ENCODE assay signal across 12 mouse cellular contexts in genomic region chr11:43484652-43485051, GRCm38 (mm10). TPM values are rescaled to one million over a fixed set of nuclear protein-coding genes. Genes with fewer than 3 reads are reported as not detected.
DNase-seq lines count a peak whose midpoint lies in the region; ATAC-seq and TF ChIP-seq lines count a peak whose summit lies in the region.
"Had no signal": no experiment of that assay in that cellular context is flagged by ENCODE, and none has a peak within 500 bp of the region (broad histone marks: within the 10 kb centered on the region; RNA-seq: fewer than 3 reads in every experiment).

No protein-coding gene starts in this region.

- DNase-seq in forebrain, embryonic 10.5 days (ENCODE audit: extremely low spot score, low spot score), result no peak
- peak; percentile 24 for DNase-seq in lung, postnatal 0 days (ENCODE audit: low spot score)
- no peak for DNase-seq in lung, adult 2 months
- DNase-seq in embryo, embryonic 10.5 days (ENCODE audit: low spot score), result peak; percentile 36
- no peak for DNase-seq in urinary bladder, postnatal 36 days (ENCODE audit: low spot score in 2 of 2)
- no peak for DNase-seq in spleen, adult 18-20 months
- DNase-seq: cerebellum, adult 11 months; layer of hippocampus, adult 9-11 months; thymus, postnatal 25 days had no signal

- no peak overlapping the region for H3K4me3 ChIP-seq in forebrain, embryonic 15.5 days
- no peak overlapping the region for H3K4me3 ChIP-seq in forebrain, embryonic 10.5 days
- no peak overlapping the region for H3K4me3 ChIP-seq in lung, postnatal 0 days (ENCODE audit: low read depth, low read length)
- H3K4me3 ChIP-seq in lung, adult 2 months (replicated peaks; ENCODE audit: extremely low read depth, low read depth, low read length), result no peak overlapping the region
- no peak overlapping the region for H3K4me3 ChIP-seq in hindbrain, embryonic 15.5 days
- H3K4me3 ChIP-seq: stomach, embryonic 15.5 days had no signal

- no peaks in the 10 kb centered on the region for H3K4me1 ChIP-seq in forebrain, embryonic 15.5 days
- H3K4me1 ChIP-seq in forebrain, embryonic 10.5 days, result peaks cover 26% of the 10 kb centered on the region
- peaks cover 8% of the 10 kb centered on the region; the same call in 1 of the 2 replicates for H3K4me1 ChIP-seq in lung, postnatal 0 days (ENCODE audit: insufficient read depth, low read depth, low read length)
- 0 out of 2 replicates have a peak, but pooled peaks cover 5% of the 10 kb centered on the region for H3K4me1 ChIP-seq in lung, adult 2 months (ENCODE audit: control insufficient read depth, insufficient read depth, low read length)
- peaks cover 9% of the 10 kb centered on the region; the same call in 1 of the 2 replicates for H3K4me1 ChIP-seq in hindbrain, embryonic 15.5 days (replicated peaks)

- no peaks in the 10 kb centered on the region for H3K27me3 ChIP-seq in forebrain, embryonic 15.5 days
- H3K27me3 ChIP-seq in forebrain, embryonic 10.5 days (ENCODE audit: poor library complexity, severe bottlenecking), result peaks cover 6% of the 10 kb centered on the region; the same call in 1 of the 2 replicates
- no peaks in the 10 kb centered on the region for H3K27me3 ChIP-seq in lung, postnatal 0 days (replicated peaks; ENCODE audit: insufficient read depth, low read length)
- H3K27me3 ChIP-seq in hindbrain, embryonic 15.5 days, result no peaks in the 10 kb centered on the region
- H3K27me3 ChIP-seq: stomach, embryonic 15.5 days had no signal

- H3K9me3 ChIP-seq in forebrain, embryonic 15.5 days, result no peaks in the 10 kb centered on the region
- no peaks in the 10 kb centered on the region for H3K9me3 ChIP-seq in forebrain, embryonic 10.5 days
- H3K9me3 ChIP-seq in lung, postnatal 0 days (ENCODE audit: low read length), result no peaks in the 10 kb centered on the region
- H3K9me3 ChIP-seq in hindbrain, embryonic 15.5 days, result no peaks in the 10 kb centered on the region
- H3K9me3 ChIP-seq: stomach, embryonic 15.5 days had no signal

- no peak overlapping the region for H3K9ac ChIP-seq in forebrain, embryonic 15.5 days (replicated peaks)
- no peak overlapping the region for H3K9ac ChIP-seq in lung, postnatal 0 days (replicated peaks; ENCODE audit: low read depth)
- H3K9ac ChIP-seq in hindbrain, embryonic 15.5 days, result no peak overlapping the region
- H3K9ac ChIP-seq: stomach, embryonic 15.5 days had no signal

- 52% methylated on average over 11 of the region's 11 CpGs for WGBS in forebrain, embryonic 15.5 days
- WGBS in forebrain, embryonic 10.5 days, result 52% methylated on average over 11 of the region's 11 CpGs
- 45% methylated on average over 11 of the region's 11 CpGs for whole genome bisulfite sequencing in lung, postnatal 0 days
- WGBS in lung, adult 2 months, result 50% methylated on average over 11 of the region's 11 CpGs
- WGBS in hindbrain, embryonic 15.5 days, result 35% methylated on average over 11 of the region's 11 CpGs

- no peaks in the 10 kb centered on the region for H3K36me3 ChIP-seq in forebrain, embryonic 15.5 days
- H3K36me3 ChIP-seq in forebrain, embryonic 10.5 days (replicated peaks), result no peaks in the 10 kb centered on the region
- H3K36me3 ChIP-seq in lung, postnatal 0 days (ENCODE audit: insufficient read depth, low read length), result no peaks in the 10 kb centered on the region
- H3K36me3 ChIP-seq in hindbrain, embryonic 15.5 days, result no peaks in the 10 kb centered on the region
- H3K36me3 ChIP-seq: stomach, embryonic 15.5 days had no signal

- TF ChIP-seq POLR2A in lung, adult 2 months (IDR thresholded peaks at IDR 0.05; ENCODE audit: borderline replicate concordance, extremely low read depth, low read depth, low read length), result no peak

- TF ChIP-seq CTCF in lung, postnatal 0 days (IDR thresholded peaks at IDR 0.05), result no peak
- no peak for TF ChIP-seq CTCF in lung, adult 2 months (IDR thresholded peaks at IDR 0.05; ENCODE audit: insufficient read depth, low read length)

- peak; percentile 51; the same call in 1 of the 2 replicates for ATAC-seq in forebrain, embryonic 15.5 days (replicated peaks)
- ATAC-seq in lung, postnatal 0 days, result no peak
- no peak for ATAC-seq in hindbrain, embryonic 15.5 days (ENCODE audit: low FRiP score, low read depth)

- no peak overlapping the region for H3K4me2 ChIP-seq in forebrain, embryonic 15.5 days (replicated peaks)
- no peak overlapping the region for H3K4me2 ChIP-seq in lung, postnatal 0 days (replicated peaks; ENCODE audit: low read depth, low read length)
- 0 out of 2 replicates have a peak overlapping the region, but pooled peaks have one; percentile 7 for H3K4me2 ChIP-seq in hindbrain, embryonic 15.5 days
- H3K4me2 ChIP-seq: stomach, embryonic 15.5 days had no signal

- H3K27ac ChIP-seq in forebrain, embryonic 15.5 days (replicated peaks), result no peak overlapping the region
- no peak overlapping the region for H3K27ac ChIP-seq in forebrain, embryonic 10.5 days
- no peak overlapping the region for H3K27ac ChIP-seq in lung, postnatal 0 days (ENCODE audit: low read length)
- H3K27ac ChIP-seq in hindbrain, embryonic 15.5 days (replicated peaks), result no peak overlapping the region

- TF ChIP-seq EP300 in lung, postnatal 0 days (IDR thresholded peaks at IDR 0.05), result no peak

RNA-seq across cellular contexts. Expression of gene C1qtnf2, which starts 10.6 kb away (rescaled TPM):
- 5.3 and 5.4 TPM in 2 replicates for polyA plus RNA-seq in forebrain, embryonic 15.5 days (2015; fragmentation: Nextera tagmentation; extraction: Ambion mirVana)
- polyA plus RNA-seq in forebrain, embryonic 10.5 days (2016; fragmentation: Nextera tagmentation; extraction: Ambion mirVana), result 0.71 and 1.2 TPM in 2 replicates
- 9.2 and 10.2 TPM in 2 replicates for polyA plus RNA-seq in lung, postnatal 0 days (2015; fragmentation: Nextera tagmentation; extraction: Ambion mirVana)
- 35.1 and 62.4 TPM in 2 replicates for polyA plus RNA-seq in lung, adult 2 months (2012; rRNA removed)
- polyA plus RNA-seq in hindbrain, embryonic 15.5 days (2015; fragmentation: Nextera tagmentation; extraction: Ambion mirVana), result 13.6 and 15.6 TPM in 2 replicates

RNA-seq across cellular contexts. Expression of gene Ccnjl, which starts 43.9 kb away (rescaled TPM):
- 11.7 and 13.5 TPM in 2 replicates for polyA plus RNA-seq in forebrain, embryonic 15.5 days (2015; fragmentation: Nextera tagmentation; extraction: Ambion mirVana)
- 34.8 and 36.9 TPM in 2 replicates for polyA plus RNA-seq in forebrain, embryonic 10.5 days (2016; fragmentation: Nextera tagmentation; extraction: Ambion mirVana)
- 6.5 and 9.4 TPM in 2 replicates for polyA plus RNA-seq in lung, postnatal 0 days (2015; fragmentation: Nextera tagmentation; extraction: Ambion mirVana)
- polyA plus RNA-seq in lung, adult 2 months (2012; rRNA removed), result 3.7 and 3.8 TPM in 2 replicates
- polyA plus RNA-seq in hindbrain, embryonic 15.5 days (2015; fragmentation: Nextera tagmentation; extraction: Ambion mirVana), result 12.3 and 13.2 TPM in 2 replicates

RNA-seq across cellular contexts. Expression of gene Slu7, which starts 51.1 kb away (rescaled TPM):
- 72.1 and 75.4 TPM in 2 replicates for polyA plus RNA-seq in forebrain, embryonic 15.5 days (2015; fragmentation: Nextera tagmentation; extraction: Ambion mirVana)
- polyA plus RNA-seq in forebrain, embryonic 10.5 days (2016; fragmentation: Nextera tagmentation; extraction: Ambion mirVana), result 52.0 and 53.7 TPM in 2 replicates
- polyA plus RNA-seq in lung, postnatal 0 days (2015; fragmentation: Nextera tagmentation; extraction: Ambion mirVana), result 52.8 and 56.0 TPM in 2 replicates
- polyA plus RNA-seq in lung, adult 2 months (2012; rRNA removed), result 3.2 and 6.0 TPM in 2 replicates
- polyA plus RNA-seq in hindbrain, embryonic 15.5 days (2015; fragmentation: Nextera tagmentation; extraction: Ambion mirVana), result 54.7 and 59.2 TPM in 2 replicates

RNA-seq across cellular contexts. Expression of gene Pttg1, which starts 58.6 kb away (rescaled TPM):
- 30.7 and 34.8 TPM in 2 replicates for polyA plus RNA-seq in forebrain, embryonic 15.5 days (2015; fragmentation: Nextera tagmentation; extraction: Ambion mirVana)
- 83.0 and 84.6 TPM in 2 replicates for polyA plus RNA-seq in forebrain, embryonic 10.5 days (2016; fragmentation: Nextera tagmentation; extraction: Ambion mirVana)
- 124 and 130 TPM in 2 replicates for polyA plus RNA-seq in lung, postnatal 0 days (2015; fragmentation: Nextera tagmentation; extraction: Ambion mirVana)
- polyA plus RNA-seq in lung, adult 2 months (2012; rRNA removed), result 4.3 and 15.4 TPM in 2 replicates
- 48.2 and 52.0 TPM in 2 replicates for polyA plus RNA-seq in hindbrain, embryonic 15.5 days (2015; fragmentation: Nextera tagmentation; extraction: Ambion mirVana)

Comparison
In these comparisons a context has a peak if more than half of its experiments do, and no peak if none do; other contexts are left out.
1. DNase-seq: peak in lung, postnatal 0 days (single experiment) and embryo, embryonic 10.5 days (single experiment); none in forebrain, embryonic 10.5 days (single experiment), lung, adult 2 months (single experiment), urinary bladder, postnatal 36 days (0 of 2) and spleen, adult 18-20 months (0 of 2).